Mouse (Mus musculus) ovary, adult 10 weeks (tissue): Measurements from ENCODE around the gene Ttc3. TPM values are rescaled to one million over a fixed set of nuclear protein-coding genes. Genes with fewer than 3 reads are reported as not detected.

Source experiments
- polyA plus RNA-seq: library from polyadenylated mRNA; stranded (reverse); fragments of 350-450 nt; fragmentation: Illumina TruSeq; extraction: RNeasy Lipid Tissue Mini Kit (QIAGEN cat#74804); gene quantifications from one replicate; pipeline ENCODE4 v1.2.3, GENCODE M21; 2014

Gene Ttc3
- polyA plus RNA-seq, result 411 TPM

GRCm38 (mm10) chr16:94370173-94370914 is at the start of gene Ttc3:
TSS of gene Ttc3 (plus strand) at chr16:94370618.

GRCm38 (mm10) chr16:94327781-94328711 is 42.4 kb upstream of the Ttc3 start, which contains the start of gene Ripply3:
TSS of gene Ripply3 (plus strand) at chr16:94328420.

GRCm38 (mm10) chr16:94371301-94371931 is 998 bp downstream of the Ttc3 start, which contains the start of gene Pigp:
TSS of gene Pigp (minus strand) at chr16:94371842.

Other genes with a start within 250 kb of the Ttc3 start
- 10.2 TPM for gene Hlcs, start 57.0 kb upstream of the Ttc3 start, polyA plus RNA-seq
- gene Ripply3, start 42.2 kb upstream of the Ttc3 start, polyA plus RNA-seq, result 2.1 TPM
- gene Pigp, start 1.2 kb downstream of the Ttc3 start, polyA plus RNA-seq, result 322 TPM
- 15.5 TPM for gene Vps26c, start 156.2 kb downstream of the Ttc3 start, polyA plus RNA-seq
- gene Dyrk1a, start 199.4 kb downstream of the Ttc3 start, polyA plus RNA-seq, result 67.3 TPM